Mouse (Mus musculus): ENCODE measurements around the gene Mcpt2.

Gene Mcpt2

DNA sequence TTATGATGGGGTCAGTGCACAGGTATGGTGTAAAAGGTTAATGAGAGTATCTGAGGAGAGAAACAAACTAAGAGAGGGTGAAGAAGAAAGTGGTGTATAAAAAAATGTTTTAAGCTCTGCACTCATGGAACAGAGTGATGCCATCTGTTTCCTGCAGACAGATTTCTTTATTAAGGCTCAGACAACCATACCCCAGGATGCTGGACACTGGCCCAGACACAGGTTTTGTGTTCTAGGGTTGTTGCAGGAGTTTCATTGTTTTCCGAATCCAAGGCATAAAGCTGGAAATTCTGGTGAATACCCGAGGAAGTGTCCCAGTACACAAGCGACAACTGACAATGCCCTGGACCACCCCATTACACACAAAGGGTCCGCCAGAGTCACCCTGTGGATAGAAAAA lies 40.2 kb downstream of the Mcpt2 start:
- no peak for TF ChIP-seq CTCF (conservative IDR thresholded peaks at IDR 0.05; ENCODE audit: low read length)
- Histone ChIP-seq H3K4me3 (replicated peaks; ENCODE audit: low read length) (no peak overlapping the region), H3K4me1 (replicated peaks; ENCODE audit: low read depth, low read length) (no peaks in the 10 kb centered on the region), H3K27me3 (ENCODE audit: insufficient read depth, low read length) (no peaks in the 10 kb centered on the region), H3K36me3 (ENCODE audit: insufficient read depth, low read length) (no peaks in the 10 kb centered on the region), H3K9me3 (ENCODE audit: low read length) (no peaks in the 10 kb centered on the region)

GRCm38 (mm10) chr14:56085167-56085566 lies 43.3 kb downstream of the Mcpt2 start, which contains the start of gene Mcpt8:
Mcpt8 (minus strand) TSS chr14:56085273.
- Histone ChIP-seq H3K27me3 (ENCODE audit: insufficient read depth, low read length) (no peaks in the 10 kb centered on the region), H3K9me3 (ENCODE audit: low read length) (no peaks in the 10 kb centered on the region), H3K36me3 (ENCODE audit: insufficient read depth, low read length) (no peaks in the 10 kb centered on the region), H3K4me1 (replicated peaks; ENCODE audit: low read depth, low read length) (no peaks in the 10 kb centered on the region), H3K4me3 (replicated peaks; ENCODE audit: low read length) (no peak within 1 kb of the TSS)
- TF ChIP-seq CTCF (conservative IDR thresholded peaks at IDR 0.05; ENCODE audit: low read length) (no peak), NANOG (IDR thresholded peaks at IDR 0.05; ENCODE audit: borderline replicate concordance, low read length) (no peak), POU5F1 (IDR thresholded peaks at IDR 0.05; ENCODE audit: borderline replicate concordance, low read length) (no peak)

DNA sequence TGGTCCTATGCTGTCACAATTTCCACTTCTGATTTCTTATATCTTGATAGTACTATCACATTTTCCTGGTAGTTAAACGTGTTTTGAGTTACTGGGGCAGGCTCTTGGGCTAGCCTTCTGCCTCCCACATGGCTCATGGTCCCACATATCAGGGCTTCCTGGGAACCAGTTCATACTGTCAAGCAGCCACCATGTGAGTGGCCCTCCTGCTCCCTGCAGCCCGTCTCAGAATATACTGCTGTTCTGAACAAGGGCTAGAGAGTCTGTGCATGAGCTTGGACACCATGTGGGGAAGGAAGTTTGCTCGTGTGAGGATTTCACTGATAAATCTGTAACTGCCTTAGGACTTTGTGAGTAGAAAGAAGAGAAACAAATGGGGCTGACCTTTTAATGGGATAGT lies 44.9 kb downstream of the Mcpt2 start:
- no peak overlapping the region for H3K4me3 ChIP-seq (replicated peaks; ENCODE audit: low read length)
- no peaks in the 10 kb centered on the region for H3K36me3 ChIP-seq (ENCODE audit: insufficient read depth, low read length)
- TF ChIP-seq CTCF (conservative IDR thresholded peaks at IDR 0.05; ENCODE audit: low read length) = no peak
- no peak for TF ChIP-seq NANOG (IDR thresholded peaks at IDR 0.05; ENCODE audit: borderline replicate concordance, low read length)
- no peak for TF ChIP-seq POU5F1 (IDR thresholded peaks at IDR 0.05; ENCODE audit: borderline replicate concordance, low read length)
- H3K9me3 ChIP-seq (ENCODE audit: low read length) = no peaks in the 10 kb centered on the region
- no peaks in the 10 kb centered on the region for H3K27me3 ChIP-seq (ENCODE audit: insufficient read depth, low read length)
- H3K4me1 ChIP-seq (replicated peaks; ENCODE audit: low read depth, low read length) = no peaks in the 10 kb centered on the region

- H3K4me1 ChIP-seq (replicated peaks; ENCODE audit: low read depth, low read length) = no peaks in the 10 kb centered on the region
Measured at GRCm38 (mm10) chr14:56093353-56093752, 51.5 kb downstream of the Mcpt2 start.

More at GRCm38 (mm10) chr14:56093353-56093752, 51.5 kb downstream of the Mcpt2 start:
- TF ChIP-seq POU5F1 (IDR thresholded peaks at IDR 0.05; ENCODE audit: borderline replicate concordance, low read length) = no peak
- TF ChIP-seq NANOG (IDR thresholded peaks at IDR 0.05; ENCODE audit: borderline replicate concordance, low read length) = no peak
- TF ChIP-seq CTCF (conservative IDR thresholded peaks at IDR 0.05; ENCODE audit: low read length) = no peak
- H3K27me3 ChIP-seq (ENCODE audit: insufficient read depth, low read length) = no peaks in the 10 kb centered on the region
- H3K9me3 ChIP-seq (ENCODE audit: low read length) = no peaks in the 10 kb centered on the region
- no peaks in the 10 kb centered on the region for H3K36me3 ChIP-seq (ENCODE audit: insufficient read depth, low read length)
- H3K4me3 ChIP-seq (replicated peaks; ENCODE audit: low read length) = no peak overlapping the region
